Mouse (Mus musculus) hindbrain, embryonic 13.5 days (tissue): Measurements from ENCODE around the gene Amz2. TPM values are rescaled to one million over a fixed set of nuclear protein-coding genes. Genes with fewer than 3 reads are reported as not detected.

Experiments
- ATAC-seq: fragments of 200-750 bp; cut with Nextera tagmentation; 2 replicates; pipeline ENCODE4 v1.8.0; 2017; ENCODE audit warnings: moderate TSS enrichment; ENCODE audit not compliant: low FRiP score
- H3K27ac ChIP-seq: fragments of 300-500 bp; sonication (generic); 2 replicates; pipeline ENCODE4 v1.5.1; 2015; ENCODE audit warnings: inconsistent platforms, mild to moderate bottlenecking, moderate library complexity
- H3K27me3 ChIP-seq: fragments of 300-500 bp; sonication (generic); 2 replicates; pipeline ENCODE4 v1.6.1; 2015; ENCODE audit warnings: mild to moderate bottlenecking, inconsistent platforms
- H3K36me3 ChIP-seq: fragments of 300-500 bp; sonication (generic); 2 replicates; pipeline ENCODE4 v1.6.1; 2015; ENCODE audit warnings: mild to moderate bottlenecking, inconsistent platforms
- H3K4me1 ChIP-seq: fragments of 300-500 bp; sonication (generic); replicated peaks from 2 replicates; pipeline ENCODE4 v1.6.1; 2015; ENCODE audit warnings: inconsistent platforms
- H3K4me2 ChIP-seq: fragments of 300-500 bp; sonication (generic); 2 replicates; pipeline ENCODE4 v1.6.1; 2015; ENCODE audit warnings: inconsistent platforms, mild to moderate bottlenecking, moderate library complexity
- H3K4me3 ChIP-seq: fragments of 300-500 bp; sonication (generic); 2 replicates; pipeline ENCODE4 v1.5.1; 2015; ENCODE audit warnings: mild to moderate bottlenecking, inconsistent platforms
- H3K9ac ChIP-seq: fragments of 300-500 bp; sonication (generic); 2 replicates; pipeline ENCODE4 v1.6.1; 2015; ENCODE audit warnings: mild to moderate bottlenecking, inconsistent platforms
- H3K9me3 ChIP-seq: fragments of 300-500 bp; sonication (generic); 2 replicates; pipeline ENCODE4 v1.6.1; 2016; ENCODE audit warnings: inconsistent platforms
- WGBS: fragments of 180-500 bp; shearing (Covaris S2); methylation state at CpG from one replicate; pipeline ENCODE4 v1.1.7; 2015; 5-methylcytosine and 5-hydroxymethylcytosine counted together
- polyA plus RNA-seq: library from polyadenylated mRNA; unstranded; fragments of >200 nt; fragmentation: Nextera tagmentation; extraction: Ambion mirVana; gene quantifications from 2 replicates; pipeline ENCODE4 v1.2.1, GENCODE M21; 2015

Amz2 gene
- polyA plus RNA-seq, 1 experiment from 2014 or later: 57.0 TPM

DNA sequence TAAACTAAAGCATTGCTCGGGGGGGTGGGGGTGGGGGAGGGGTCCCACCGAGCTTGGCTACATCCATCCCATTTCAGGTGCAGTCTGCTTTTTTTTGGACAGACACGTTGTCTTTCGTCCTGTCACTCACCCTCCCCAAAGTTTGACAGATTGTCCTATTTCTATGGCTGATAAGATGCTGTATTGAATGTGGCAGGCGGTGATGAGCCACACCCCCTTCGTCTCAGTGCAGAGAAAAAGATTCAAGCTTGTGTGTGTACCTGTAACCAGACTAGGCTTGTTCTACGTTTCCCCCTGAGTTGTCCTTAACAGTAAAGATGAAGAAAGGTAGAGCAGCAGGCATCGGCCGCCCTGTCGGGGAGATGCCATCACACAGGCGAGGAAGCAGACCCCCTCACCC lies 25.4 kb downstream of the Amz2 start:
- 87% methylated on average over 11 of the region's 11 CpGs for WGBS

DNA sequence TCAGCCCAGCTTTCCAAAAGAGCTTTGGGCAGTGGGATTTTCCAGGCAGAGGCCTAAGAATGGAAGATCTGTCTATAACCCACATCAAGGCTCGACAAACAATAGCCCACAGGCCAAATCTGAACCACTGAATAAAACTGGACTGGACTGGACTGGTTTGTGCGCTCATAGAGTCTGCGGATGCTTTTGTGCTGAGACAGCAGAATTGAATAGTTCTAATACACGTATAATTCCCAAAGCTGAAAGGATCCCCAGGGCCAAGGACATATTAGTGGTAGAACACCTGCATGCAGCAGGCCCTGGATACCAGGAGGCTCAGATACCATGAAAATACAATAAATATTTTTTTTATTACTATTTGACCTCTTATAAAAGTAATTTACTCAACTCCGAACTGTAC lies 30.5 kb downstream of the Amz2 start:
- no peak overlapping the region for H3K4me3 ChIP-seq
- H3K4me2 ChIP-seq: no peak overlapping the region
- 91% methylated on average over 5 of the region's 5 CpGs for WGBS
- ATAC-seq: no peak
- no peaks in the 10 kb centered on the region for H3K27me3 ChIP-seq
- H3K4me1 ChIP-seq: no peaks in the 10 kb centered on the region
- H3K27ac ChIP-seq: no peak overlapping the region
- H3K36me3 ChIP-seq: peaks cover 12% of the 10 kb centered on the region
- no peaks in the 10 kb centered on the region for H3K9me3 ChIP-seq
- no peak overlapping the region for H3K9ac ChIP-seq

More for the DNA sequence above, 25.4 kb downstream of the Amz2 start:
- Histone ChIP-seq H3K9ac (no peak overlapping the region), H3K36me3 (peaks cover 10% of the 10 kb centered on the region), H3K27ac (no peak overlapping the region), H3K4me1 (no peaks in the 10 kb centered on the region), H3K4me2 (no peak overlapping the region), H3K4me3 (no peak overlapping the region), H3K9me3 (no peaks in the 10 kb centered on the region), H3K27me3 (no peaks in the 10 kb centered on the region)
- ATAC-seq: no peak

DNA sequence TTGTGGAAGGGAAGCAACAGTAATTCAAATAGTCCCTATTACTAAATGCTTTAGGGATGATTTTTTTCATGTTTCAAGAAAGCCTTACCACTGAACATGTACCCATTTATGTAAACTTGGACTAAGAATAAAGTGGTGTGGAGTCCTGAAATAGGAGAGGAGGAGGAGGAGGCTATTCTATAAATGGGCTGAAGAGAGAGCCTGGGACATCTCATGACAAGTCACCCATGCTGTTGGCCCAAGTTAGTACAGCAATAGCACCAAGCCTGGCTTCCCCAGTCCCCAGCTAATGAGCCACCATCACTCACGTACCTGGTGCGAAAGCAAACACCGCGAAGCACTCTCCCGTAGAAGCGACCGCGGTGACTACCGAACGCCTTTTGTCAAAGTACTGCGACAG lies 32.4 kb downstream of the Amz2 start:
- Histone ChIP-seq H3K9me3 (no peaks in the 10 kb centered on the region), H3K4me1 (no peaks in the 10 kb centered on the region), H3K4me3 (no peak overlapping the region), H3K4me2 (no peak overlapping the region), H3K36me3 (peaks cover 15% of the 10 kb centered on the region), H3K9ac (no peak overlapping the region), H3K27ac (no peak overlapping the region), H3K27me3 (no peaks in the 10 kb centered on the region)
- no peak for ATAC-seq
- WGBS: 95% methylated on average over 11 of the region's 11 CpGs

DNA sequence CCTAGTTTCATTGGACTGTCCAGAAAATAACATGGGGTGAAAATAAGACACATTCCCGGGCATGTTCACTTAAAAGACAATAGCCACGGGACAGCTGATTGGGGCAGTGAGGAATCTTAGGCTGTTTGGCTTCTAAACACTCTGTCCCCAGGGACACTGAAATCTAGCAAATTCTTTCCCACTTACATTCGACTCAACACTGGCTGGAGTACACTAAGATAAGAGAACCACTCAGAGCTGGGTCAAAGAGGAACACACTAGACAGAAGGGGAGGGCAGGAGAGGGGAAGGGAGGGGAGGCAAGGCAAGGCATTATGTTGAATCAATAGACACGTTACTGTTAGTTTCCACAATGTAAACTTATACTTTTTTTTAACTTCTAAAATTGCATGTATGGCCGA lies 34.8 kb downstream of the Amz2 start:
- no peak for ATAC-seq

DNA sequence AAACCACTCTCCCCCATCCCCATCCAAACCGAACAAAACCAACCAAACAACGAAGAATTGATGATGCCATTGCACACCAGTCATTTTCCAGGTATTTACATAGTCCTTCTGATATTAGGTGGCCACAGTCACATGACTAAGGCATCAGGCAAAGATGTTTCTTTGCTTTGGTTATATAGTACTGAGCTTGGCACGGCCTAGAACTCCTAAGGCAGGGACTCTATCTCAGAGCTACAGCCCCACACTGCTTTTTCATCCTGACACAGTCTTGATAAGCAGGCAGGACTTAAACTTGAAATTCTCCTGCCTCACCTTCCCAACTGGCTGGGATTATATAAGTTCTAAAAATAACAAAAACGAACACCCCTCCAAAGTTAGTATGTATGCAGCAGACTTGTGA lies 39.3 kb downstream of the Amz2 start:
- H3K36me3 ChIP-seq: peaks cover 7% of the 10 kb centered on the region
- 93% methylated on average over 4 of the region's 4 CpGs for WGBS
- H3K27ac ChIP-seq: no peak overlapping the region
- H3K4me3 ChIP-seq: no peak overlapping the region
- no peaks in the 10 kb centered on the region for H3K27me3 ChIP-seq
- no peaks in the 10 kb centered on the region for H3K9me3 ChIP-seq
- no peaks in the 10 kb centered on the region for H3K4me1 ChIP-seq
- H3K4me2 ChIP-seq: no peak overlapping the region
- ATAC-seq: no peak
- no peak overlapping the region for H3K9ac ChIP-seq

More for the DNA sequence above, 34.8 kb downstream of the Amz2 start:
- WGBS: 77% methylated on average over 5 of the region's 5 CpGs
- Histone ChIP-seq H3K4me2 (no peak overlapping the region), H3K27me3 (no peaks in the 10 kb centered on the region), H3K27ac (no peak overlapping the region), H3K4me3 (no peak overlapping the region), H3K9me3 (no peaks in the 10 kb centered on the region), H3K4me1 (no peaks in the 10 kb centered on the region), H3K36me3 (peaks cover 9% of the 10 kb centered on the region), H3K9ac (no peak overlapping the region)

DNA sequence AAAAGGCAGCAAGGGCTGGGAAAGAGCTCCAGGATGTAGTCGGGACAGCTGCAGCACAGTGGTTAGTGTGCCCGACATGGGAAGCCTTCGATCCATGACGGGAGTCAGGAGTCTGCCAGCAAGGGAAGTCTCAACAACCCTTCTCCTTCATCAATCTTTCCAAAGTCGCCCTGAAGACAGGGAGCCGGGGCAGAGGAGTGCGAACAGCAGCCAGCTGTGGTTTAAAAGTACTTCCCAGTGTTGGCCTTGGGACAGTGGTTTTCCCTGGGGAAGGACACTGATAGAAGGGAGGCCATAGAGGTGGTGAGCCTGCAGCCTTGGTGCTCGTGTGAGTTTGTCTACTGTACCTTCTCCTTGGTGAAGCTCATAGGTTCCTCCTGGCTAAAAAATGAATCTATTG lies 41.2 kb downstream of the Amz2 start:
- H3K27me3 ChIP-seq: peaks cover 16% of the 10 kb centered on the region; the same call in 1 of the 2 replicates
- H3K9me3 ChIP-seq: no peaks in the 10 kb centered on the region
- no peak overlapping the region for H3K9ac ChIP-seq
- ATAC-seq: no peak
- peaks cover 13% of the 10 kb centered on the region for H3K4me1 ChIP-seq
- peaks cover 7% of the 10 kb centered on the region for H3K36me3 ChIP-seq
- no peak overlapping the region for H3K27ac ChIP-seq
- WGBS: 89% methylated on average over 8 of the region's 8 CpGs
- H3K4me2 ChIP-seq: no peak overlapping the region
- H3K4me3 ChIP-seq: no peak overlapping the region

DNA sequence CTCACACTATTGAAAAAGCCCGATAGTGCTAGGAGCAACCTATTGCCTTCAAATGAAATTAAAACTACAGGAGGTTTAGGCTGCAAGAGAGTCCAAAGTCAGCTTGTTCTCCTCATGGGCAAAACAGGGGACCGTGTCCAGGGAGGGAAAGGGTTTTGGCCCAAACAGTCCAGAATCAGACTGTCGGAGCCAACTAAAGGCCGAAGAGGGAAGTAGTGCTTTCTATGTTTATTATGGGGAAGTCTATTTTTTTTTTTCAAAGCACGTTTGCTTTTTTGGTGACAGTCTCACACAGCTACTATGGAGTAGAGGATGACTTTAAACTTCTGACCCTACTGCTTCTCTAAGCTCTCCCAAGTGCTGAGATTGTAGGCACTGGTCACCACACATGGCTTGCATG lies 42.4 kb downstream of the Amz2 start:
- no peak overlapping the region for H3K27ac ChIP-seq
- ATAC-seq: no peak
- peaks cover 18% of the 10 kb centered on the region for H3K4me1 ChIP-seq
- no peak overlapping the region for H3K4me3 ChIP-seq
- H3K27me3 ChIP-seq: peaks cover 16% of the 10 kb centered on the region; the same call in 1 of the 2 replicates
- H3K9ac ChIP-seq: no peak overlapping the region
- WGBS: 89% methylated on average over 5 of the region's 5 CpGs
- no peaks in the 10 kb centered on the region for H3K9me3 ChIP-seq
- H3K4me2 ChIP-seq: no peak overlapping the region
- peaks cover under 1% of the 10 kb centered on the region; the same call in 1 of the 2 replicates for H3K36me3 ChIP-seq

DNA sequence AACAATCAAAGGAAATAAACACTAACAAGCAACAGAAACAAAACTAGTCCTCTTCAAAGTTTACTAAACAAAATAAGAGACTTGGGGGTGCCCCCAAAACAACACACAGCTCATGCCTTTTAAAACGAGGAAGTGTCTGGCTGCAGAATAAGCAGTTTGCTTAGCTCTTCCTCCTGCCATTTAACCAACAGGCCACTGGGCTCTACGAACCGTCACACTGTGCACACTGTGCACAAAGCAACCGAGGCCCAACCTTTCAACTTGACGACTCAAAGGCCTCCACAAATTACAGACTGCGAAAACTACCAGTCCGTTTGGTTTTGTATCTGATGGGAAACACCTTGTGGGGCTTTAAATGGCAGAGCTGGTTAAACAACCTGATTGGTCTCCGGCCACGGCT lies 44.4 kb downstream of the Amz2 start:
- Histone ChIP-seq H3K9me3 (no peaks in the 10 kb centered on the region), H3K4me2 (no peak overlapping the region), H3K36me3 (no peaks in the 10 kb centered on the region), H3K27ac (no peak overlapping the region), H3K4me3 (no peak overlapping the region), H3K27me3 (peaks cover 16% of the 10 kb centered on the region; the same call in 1 of the 2 replicates), H3K9ac (no peak overlapping the region), H3K4me1 (peaks cover 23% of the 10 kb centered on the region)
- 71% methylated on average over 9 of the region's 9 CpGs for WGBS
- no peak for ATAC-seq

DNA sequence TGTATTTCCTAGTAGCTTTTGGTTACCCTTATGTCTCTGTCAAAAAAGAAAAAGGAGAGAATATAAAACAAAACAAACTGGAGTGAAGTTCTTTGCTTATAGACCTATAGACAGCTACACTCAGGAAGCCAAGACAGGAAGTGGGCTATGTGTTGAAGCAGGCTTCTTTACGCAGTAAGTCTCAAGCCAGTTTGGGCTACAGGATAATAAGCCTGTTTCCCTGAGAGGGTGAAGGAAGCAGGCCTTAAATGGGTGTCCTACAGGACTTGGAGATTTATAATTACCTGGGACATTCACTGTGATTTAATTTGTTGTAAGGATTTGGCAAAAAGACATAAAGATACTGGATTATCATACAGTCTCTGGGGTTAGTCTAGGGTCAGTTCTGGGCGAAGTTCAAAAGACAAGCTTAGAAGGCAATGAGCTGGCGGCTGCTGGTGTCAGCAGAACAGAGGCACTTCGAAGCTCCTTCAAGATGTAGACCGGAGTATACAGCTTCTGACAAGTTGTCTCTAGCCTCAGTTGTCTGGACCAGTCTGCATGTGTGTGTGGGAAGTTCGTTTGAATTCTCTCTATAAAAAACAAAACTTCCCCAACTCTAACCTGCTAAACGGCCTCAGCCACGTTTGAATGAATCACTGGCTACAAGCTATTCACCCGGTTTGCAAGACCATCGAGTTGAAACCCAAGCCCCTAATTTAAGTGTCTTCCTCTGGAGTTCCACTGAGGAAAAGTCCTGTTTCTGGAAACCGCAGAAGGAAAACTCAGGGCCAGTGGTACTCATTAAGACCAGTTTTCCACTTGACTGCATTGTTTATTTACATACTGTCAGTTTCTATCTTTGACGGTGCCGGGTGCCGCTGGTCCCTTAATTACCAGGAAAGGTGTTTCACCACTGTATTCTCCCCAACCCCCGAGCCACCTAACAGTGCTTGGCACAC lies 45.4 kb downstream of the Amz2 start:
- H3K36me3 ChIP-seq: no peaks in the 10 kb centered on the region
- WGBS: 37% methylated on average over 15 of the region's 15 CpGs
- no peak for ATAC-seq
- peaks cover 30% of the 10 kb centered on the region for H3K4me1 ChIP-seq
- H3K9me3 ChIP-seq: no peaks in the 10 kb centered on the region
- H3K27me3 ChIP-seq: peaks cover 16% of the 10 kb centered on the region; the same call in 1 of the 2 replicates
- H3K4me3 ChIP-seq: peak overlapping the region; percentile 71
- H3K9ac ChIP-seq: 0 out of 2 replicates have a peak overlapping the region, but pooled peaks have one; percentile 88
- H3K27ac ChIP-seq: no peak overlapping the region
- H3K4me2 ChIP-seq: peak overlapping the region; percentile 83

DNA sequence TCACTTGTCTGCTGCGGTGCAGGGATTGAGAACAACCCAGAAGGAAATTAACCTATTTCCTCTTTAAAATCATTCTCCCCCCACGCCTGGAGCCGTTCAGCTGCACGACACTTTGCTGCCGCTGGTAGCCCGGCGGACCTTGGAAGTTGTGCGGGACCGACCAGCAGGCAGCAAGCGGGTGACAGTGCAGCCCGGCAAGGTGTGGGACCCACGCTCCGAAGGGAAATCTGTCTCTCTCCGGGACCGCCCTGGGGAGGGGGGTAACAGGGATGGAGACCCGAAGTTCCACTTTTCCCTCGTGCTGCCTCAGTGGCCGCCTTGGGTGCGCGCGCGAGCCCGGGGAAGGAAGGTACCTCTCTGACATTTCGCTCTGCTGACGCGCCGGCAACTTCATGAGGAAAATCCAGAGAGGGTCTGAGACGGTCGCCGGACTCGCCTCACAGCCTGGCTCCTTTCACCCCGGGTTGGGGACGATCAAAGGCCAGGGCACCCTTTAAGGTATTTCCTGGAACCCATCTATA lies 46.5 kb downstream of the Amz2 start:
- H3K27ac ChIP-seq: 0 out of 2 replicates have a peak overlapping the region, but pooled peaks have one; percentile 15

DNA sequence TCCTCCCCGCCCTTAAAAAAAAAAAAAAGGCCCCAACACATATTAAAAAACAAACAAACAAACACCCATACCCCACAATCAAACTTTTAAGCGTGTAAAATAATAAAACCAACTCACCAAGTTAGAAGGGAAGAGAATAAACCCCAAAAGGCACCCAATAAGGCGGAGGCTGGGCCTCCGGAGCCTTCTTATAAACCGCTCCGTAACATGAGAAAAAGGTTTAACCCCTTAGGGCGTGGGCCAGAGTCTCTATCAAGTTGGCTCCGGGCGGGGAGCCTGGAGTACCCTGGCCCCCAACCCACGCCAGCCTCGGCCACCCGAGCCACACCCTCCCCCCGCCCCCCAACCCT lies 47.0 kb downstream of the Amz2 start:
- Histone ChIP-seq H3K27ac (peak overlapping the region; percentile 95), H3K9ac (peak overlapping the region; percentile 88), H3K4me3 (peak overlapping the region; percentile 71), H3K4me1 (peaks cover 45% of the 10 kb centered on the region), H3K4me2 (peak overlapping the region; percentile 83), H3K27me3 (peaks cover 16% of the 10 kb centered on the region; the same call in 1 of the 2 replicates), H3K9me3 (no peaks in the 10 kb centered on the region), H3K36me3 (no peaks in the 10 kb centered on the region)
- 1% methylated on average over 12 of the region's 13 CpGs for WGBS
- ATAC-seq: peak; percentile 63

More for the DNA sequence above, 46.5 kb downstream of the Amz2 start:
- peaks cover 40% of the 10 kb centered on the region for H3K4me1 ChIP-seq
- ATAC-seq: no peak
- H3K9me3 ChIP-seq: no peaks in the 10 kb centered on the region
- H3K27me3 ChIP-seq: peaks cover 16% of the 10 kb centered on the region; the same call in 1 of the 2 replicates
- peak overlapping the region; percentile 88 for H3K9ac ChIP-seq
- peak overlapping the region; percentile 83 for H3K4me2 ChIP-seq
- H3K4me3 ChIP-seq: peak overlapping the region; percentile 71
- no peaks in the 10 kb centered on the region for H3K36me3 ChIP-seq
- under 1% methylated on average over 33 of the region's 33 CpGs for whole genome bisulfite sequencing

DNA sequence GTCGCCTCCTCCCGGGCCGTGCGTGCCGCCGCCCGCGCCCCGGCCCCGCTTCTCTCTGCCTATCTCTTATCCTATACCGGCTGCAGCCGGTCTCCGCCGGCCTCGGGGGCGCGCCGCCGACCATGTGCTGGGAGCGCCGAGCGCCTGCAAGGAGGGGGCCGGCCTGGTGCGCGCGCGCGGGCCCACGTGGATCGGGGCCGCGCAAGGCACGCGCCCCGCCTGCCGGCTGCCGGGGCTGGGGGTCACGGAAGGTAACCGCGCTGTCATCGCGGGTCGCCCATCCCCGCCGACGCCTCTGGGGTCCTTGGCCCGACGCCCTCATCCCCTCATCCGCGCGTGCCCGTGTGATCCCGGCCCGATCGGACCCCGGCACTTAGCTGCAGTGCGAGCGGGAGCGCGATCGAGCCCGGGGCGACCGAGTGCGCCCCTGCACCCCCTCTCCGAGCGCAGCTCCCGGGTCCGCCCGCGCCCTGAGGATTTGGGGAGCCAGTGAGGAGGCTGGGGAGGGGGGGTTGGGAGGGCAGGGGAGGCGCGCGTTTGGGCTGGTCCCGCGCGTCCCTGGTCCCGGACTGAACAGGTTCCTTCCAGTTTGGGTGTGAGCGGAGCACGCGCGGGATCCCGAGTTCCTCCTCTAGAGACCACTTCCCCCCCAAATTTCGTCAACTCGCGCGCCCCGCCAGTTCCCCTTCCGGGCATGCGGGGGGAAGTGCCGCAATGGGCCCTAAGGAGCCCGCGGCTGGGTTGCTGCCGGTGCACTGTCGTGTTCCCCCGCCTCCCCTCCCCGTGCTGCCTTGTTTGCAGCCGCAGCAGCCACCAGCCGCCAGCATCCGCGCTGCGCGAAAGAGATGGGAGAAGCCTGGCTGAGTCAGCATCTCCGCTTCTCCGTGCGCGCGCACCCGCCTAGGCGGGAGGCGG lies 47.7 kb downstream of the Amz2 start, which contains the start of the genes Arsg and Slc16a6:
Gene Arsg, plus strand, starts transcription at position 204 of the 915 bp plus-strand sequence.
Gene Slc16a6, minus strand, starts transcription at position 428 of the 915 bp plus-strand sequence.
- Histone ChIP-seq H3K4me3 (peak within 1 kb of the TSS; percentile 71), H3K9ac (peak within 1 kb of the TSS; percentile 88), H3K27me3 (peaks cover 16% of the 10 kb centered on the region; the same call in 1 of the 2 replicates), H3K4me2 (peak within 1 kb of the TSS; percentile 83), H3K4me1 (peaks cover 51% of the 10 kb centered on the region), H3K36me3 (no peaks in the 10 kb centered on the region), H3K9me3 (no peaks in the 10 kb centered on the region), H3K27ac (peak within 1 kb of the TSS; percentile 95)
- peak; percentile 86 for ATAC-seq
- WGBS: 1% methylated on average over 102 of the region's 111 CpGs
